Mouse (Mus musculus) heart, embryonic 15.5 days (tissue): ENCODE measurements around the gene Cox5a. TPM values are rescaled to one million over a fixed set of nuclear protein-coding genes. Genes with fewer than 3 reads are reported as not detected.

Experiments used
- ATAC-seq: fragments of 200-750 bp; cut with Nextera tagmentation; replicated peaks from 2 replicates; pipeline ENCODE4 v1.8.0; 2017; ENCODE audit warnings: low read depth, moderate TSS enrichment; ENCODE audit not compliant: insufficient number of reproducible peaks, insufficient read depth, low FRiP score
- H3K27ac ChIP-seq: fragments of 300-500 bp; sonication (generic); 2 replicates; pipeline ENCODE4 v1.5.1; 2015; ENCODE audit warnings: mild to moderate bottlenecking, inconsistent platforms
- H3K27me3 ChIP-seq: fragments of 300-500 bp; sonication (generic); 2 replicates; pipeline ENCODE4 v1.6.1; 2015; ENCODE audit warnings: inconsistent platforms
- H3K36me3 ChIP-seq: fragments of 300-500 bp; sonication (generic); 2 replicates; pipeline ENCODE4 v1.6.1; 2015; ENCODE audit warnings: mild to moderate bottlenecking, inconsistent platforms
- H3K4me1 ChIP-seq: fragments of 300-500 bp; sonication (generic); replicated peaks from 2 replicates; pipeline ENCODE4 v1.6.1; 2015; ENCODE audit warnings: inconsistent platforms
- H3K4me2 ChIP-seq: fragments of 300-500 bp; sonication (generic); 2 replicates; pipeline ENCODE4 v1.6.1; 2015; ENCODE audit warnings: inconsistent platforms, mild to moderate bottlenecking, moderate library complexity
- H3K4me3 ChIP-seq: fragments of 300-500 bp; sonication (generic); 2 replicates; pipeline ENCODE4 v1.5.1; 2015; ENCODE audit warnings: mild to moderate bottlenecking, inconsistent platforms
- H3K9ac ChIP-seq: fragments of 300-500 bp; sonication (generic); 2 replicates; pipeline ENCODE4 v1.6.1; 2015; ENCODE audit warnings: mild to moderate bottlenecking, inconsistent platforms
- H3K9me3 ChIP-seq: fragments of 300-500 bp; sonication (generic); replicated peaks from 2 replicates; pipeline ENCODE4 v1.6.1; 2016; ENCODE audit warnings: inconsistent platforms
- WGBS: fragments of 180-500 bp; shearing (Covaris S2); methylation state at CpG from one replicate; pipeline ENCODE4 v1.1.7; 2015; ENCODE audit warnings: mixed read lengths; 5-methylcytosine and 5-hydroxymethylcytosine counted together
- polyA plus RNA-seq: library from polyadenylated mRNA; unstranded; fragments of >200 nt; fragmentation: Nextera tagmentation; extraction: Ambion mirVana; gene quantifications from 2 replicates; pipeline ENCODE4 v1.2.1, GENCODE M21; 2015

The Cox5a gene
- polyA plus RNA-seq, 1 experiment from 2014 or later, result 1,820 TPM

DNA sequence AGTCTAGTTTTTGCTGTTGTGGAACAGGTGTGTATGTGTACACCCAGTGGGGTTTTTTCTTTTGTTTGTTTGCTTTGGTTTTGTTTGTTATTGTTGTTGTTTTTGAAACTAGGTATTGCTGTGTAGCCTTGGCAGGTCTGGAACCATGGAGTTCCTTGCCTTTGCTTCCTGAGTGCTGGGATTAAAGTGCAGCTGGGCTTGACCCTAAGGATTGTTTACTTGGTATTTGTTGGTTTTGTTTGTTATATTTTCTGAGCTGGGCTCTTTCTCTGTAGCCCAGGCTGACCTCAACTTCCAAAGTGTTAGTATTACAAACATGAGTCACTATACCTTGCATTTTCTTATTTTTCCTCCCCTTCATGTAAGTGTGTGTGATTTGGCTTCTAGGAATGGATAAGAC lies 5.4 kb downstream of the Cox5a start:
- Histone ChIP-seq H3K9me3 (no peaks in the 10 kb centered on the region), H3K4me2 (no peak overlapping the region), H3K4me1 (peaks cover 36% of the 10 kb centered on the region), H3K9ac (no peak overlapping the region), H3K27ac (no peak overlapping the region), H3K36me3 (peaks cover 27% of the 10 kb centered on the region), H3K4me3 (no peak overlapping the region), H3K27me3 (no peaks in the 10 kb centered on the region)
- no peak for ATAC-seq

DNA sequence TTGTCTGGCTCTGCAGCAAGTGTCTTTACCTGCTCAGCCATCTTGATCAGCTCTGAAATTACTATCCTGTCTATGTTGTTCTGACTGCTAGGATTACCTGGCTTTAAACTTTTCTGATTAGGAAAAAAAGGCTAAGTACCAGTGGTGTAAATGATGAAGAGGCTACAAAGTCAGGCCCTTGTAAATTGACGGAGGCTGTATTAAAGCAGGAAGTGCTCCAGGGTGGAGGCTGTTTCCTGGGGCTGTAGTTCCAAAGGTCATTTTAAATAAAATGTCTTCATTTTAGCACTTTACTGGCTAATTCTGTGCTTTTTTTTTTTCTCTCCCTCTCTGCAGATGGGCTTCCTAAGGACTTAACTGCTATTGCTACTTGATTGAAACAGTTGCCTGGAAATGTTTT lies 10.9 kb downstream of the Cox5a start:
- no peak for ATAC-seq
- Histone ChIP-seq H3K4me2 (no peak overlapping the region), H3K4me3 (no peak overlapping the region), H3K4me1 (peaks cover 4% of the 10 kb centered on the region), H3K9ac (no peak overlapping the region), H3K27ac (no peak overlapping the region), H3K27me3 (no peaks in the 10 kb centered on the region), H3K36me3 (peaks cover 54% of the 10 kb centered on the region), H3K9me3 (no peaks in the 10 kb centered on the region)
- 80% methylated on average over 1 of the region's 1 CpGs for WGBS

DNA sequence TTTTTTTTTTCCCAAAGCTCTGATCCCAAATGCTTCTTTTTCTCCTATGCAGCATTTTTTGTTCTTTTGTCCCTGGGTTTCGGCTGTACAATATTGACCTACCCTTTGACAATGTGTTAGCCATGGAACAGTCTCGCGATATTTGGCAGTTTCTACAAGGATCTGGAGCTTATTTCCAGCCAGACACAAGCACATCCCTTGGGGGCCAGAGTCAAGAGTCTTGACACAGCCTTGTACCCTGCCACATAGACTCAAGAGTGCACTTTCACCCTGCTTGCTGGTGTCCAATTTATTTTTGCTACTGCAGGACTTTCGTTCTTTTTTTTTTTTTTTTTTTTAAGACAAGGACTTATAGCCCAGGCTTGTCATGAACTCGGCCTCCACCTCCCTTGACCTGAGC lies 15.3 kb downstream of the Cox5a start:
- Histone ChIP-seq H3K4me2 (peak overlapping the region; percentile 76), H3K27ac (no peak overlapping the region), H3K4me1 (peaks cover 16% of the 10 kb centered on the region), H3K27me3 (no peaks in the 10 kb centered on the region), H3K4me3 (peak overlapping the region; percentile 75; the same call in 1 of the 2 replicates), H3K9me3 (no peaks in the 10 kb centered on the region), H3K9ac (no peak overlapping the region), H3K36me3 (peaks cover 43% of the 10 kb centered on the region)
- WGBS, result 80% methylated on average over 5 of the region's 5 CpGs
- ATAC-seq, result no peak

DNA sequence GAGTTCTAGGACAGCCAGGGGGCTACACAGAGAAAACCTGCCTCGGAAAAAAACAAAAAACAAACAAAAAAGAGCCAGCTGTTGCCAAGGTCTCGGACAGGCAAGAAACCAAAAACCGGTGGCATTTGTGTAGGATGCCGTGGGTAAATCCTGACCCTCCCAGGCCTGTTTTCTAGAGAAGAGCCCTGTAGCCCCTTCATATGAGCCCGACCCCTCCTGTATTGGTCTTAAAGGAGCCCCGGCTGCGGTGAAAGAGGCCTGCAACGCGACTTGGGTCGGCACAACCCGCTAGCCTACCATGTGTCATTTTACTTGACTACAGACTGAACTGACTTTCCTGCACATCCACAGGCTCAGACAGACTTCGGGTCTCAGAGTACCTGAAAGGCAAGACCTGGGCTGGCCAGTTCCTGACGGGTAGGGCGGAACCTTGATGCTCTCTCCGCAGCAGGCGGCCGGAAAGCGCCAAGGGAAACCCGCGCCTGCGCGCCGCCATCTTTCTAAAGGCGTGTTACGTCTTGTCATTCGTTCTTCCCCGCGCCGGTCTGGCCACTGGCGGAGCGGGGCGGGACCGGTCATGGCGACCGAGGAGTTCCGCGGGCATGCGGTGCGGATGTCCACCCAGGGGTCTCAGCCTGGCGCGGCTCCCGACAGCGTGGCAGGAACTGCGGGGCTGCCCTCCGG lies 16.1 kb downstream of the Cox5a start, which contains the start of gene Fam219b:
Gene Fam219b, plus strand, starts transcription at position 485 of the 684 bp plus-strand sequence.
- Histone ChIP-seq H3K9me3 (no peaks in the 10 kb centered on the region), H3K4me1 (peaks cover 16% of the 10 kb centered on the region), H3K9ac (peak within 1 kb of the TSS; percentile 80), H3K4me2 (peak within 1 kb of the TSS; percentile 76), H3K27me3 (no peaks in the 10 kb centered on the region), H3K36me3 (peaks cover 38% of the 10 kb centered on the region), H3K27ac (peak within 1 kb of the TSS; percentile 81), H3K4me3 (peak within 1 kb of the TSS; percentile 75)
- 2% methylated on average over 45 of the region's 45 CpGs for WGBS
- peak; percentile 89 for ATAC-seq

DNA sequence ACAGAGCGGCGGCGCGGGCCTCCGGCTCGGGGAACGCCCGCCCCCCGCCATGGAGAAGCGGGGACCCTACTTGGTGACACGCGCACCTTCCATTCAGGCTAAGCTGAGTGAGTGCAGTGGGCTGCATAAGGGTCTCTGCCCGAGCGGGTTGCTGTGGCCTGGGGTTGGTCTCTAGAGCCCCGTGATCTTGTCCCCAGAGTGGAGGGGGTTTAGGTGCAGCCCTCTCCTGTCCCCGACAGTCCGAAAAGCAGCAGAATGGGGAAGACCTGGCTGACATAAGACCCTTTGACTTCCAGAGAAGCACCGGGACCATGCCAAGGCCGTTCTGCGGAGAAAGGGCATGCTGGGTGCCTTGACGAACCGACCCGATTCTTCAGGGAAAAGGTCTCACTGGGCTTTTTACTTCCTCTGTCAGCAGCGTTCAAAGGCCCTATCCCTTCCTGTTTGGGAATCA lies 16.7 kb downstream of the Cox5a start:
- ATAC-seq, result peak; percentile 7; the same call in 1 of the 2 replicates
- under 1% methylated on average over 24 of the region's 24 CpGs for WGBS
- Histone ChIP-seq H3K36me3 (peaks cover 38% of the 10 kb centered on the region), H3K9me3 (no peaks in the 10 kb centered on the region), H3K4me3 (peak overlapping the region; percentile 75), H3K4me2 (peak overlapping the region; percentile 76), H3K9ac (peak overlapping the region; percentile 80), H3K27me3 (no peaks in the 10 kb centered on the region), H3K27ac (peak overlapping the region; percentile 81), H3K4me1 (peaks cover 16% of the 10 kb centered on the region)

DNA sequence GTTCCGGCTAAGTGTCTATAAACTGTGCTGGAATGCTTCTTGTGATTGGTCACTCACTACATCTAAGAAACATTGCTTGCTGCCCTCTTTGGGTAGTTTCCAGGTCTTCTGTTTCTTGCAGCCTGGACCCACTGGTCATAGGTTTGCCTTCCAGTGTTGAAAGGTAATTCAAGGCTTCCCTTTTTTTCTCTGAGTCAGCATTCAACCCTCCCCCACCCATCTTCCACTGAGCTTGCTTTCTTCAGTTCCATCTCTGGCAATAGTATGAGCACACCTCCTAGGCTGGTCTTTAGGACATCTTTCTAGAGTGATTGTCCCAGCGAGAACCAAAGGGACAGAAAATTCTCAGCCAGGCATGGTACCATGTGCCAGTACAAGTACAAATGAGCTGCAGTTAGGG lies 18.5 kb downstream of the Cox5a start:
- no peak for ATAC-seq
- WGBS, result 85% methylated on average over 2 of the region's 2 CpGs
- H3K36me3 ChIP-seq, result peaks cover 46% of the 10 kb centered on the region
- H3K9me3 ChIP-seq, result no peaks in the 10 kb centered on the region
- H3K9ac ChIP-seq, result no peak overlapping the region
- H3K4me3 ChIP-seq, result no peak overlapping the region
- H3K4me1 ChIP-seq, result peaks cover 16% of the 10 kb centered on the region
- no peaks in the 10 kb centered on the region for H3K27me3 ChIP-seq
- H3K4me2 ChIP-seq, result no peak overlapping the region
- no peak overlapping the region for H3K27ac ChIP-seq

DNA sequence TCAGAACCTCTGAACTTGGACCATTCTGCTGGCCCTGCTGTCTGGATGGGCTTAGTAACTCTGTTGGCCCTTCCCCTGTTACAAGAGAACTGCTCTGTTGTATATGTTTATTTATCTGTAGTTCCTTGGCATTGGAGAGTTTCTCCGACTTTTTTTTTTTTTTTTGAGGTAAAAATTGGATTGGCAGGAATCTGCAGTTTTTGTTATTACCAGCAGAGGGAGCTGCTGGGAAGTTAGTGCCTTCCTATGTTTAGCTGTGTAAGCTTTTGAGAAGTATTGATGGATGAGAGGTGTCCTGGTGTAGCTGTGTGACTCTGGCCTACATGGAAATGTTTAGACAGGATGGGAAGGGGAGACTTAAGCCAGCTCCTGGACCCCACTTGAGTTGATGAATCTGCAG lies 20.2 kb downstream of the Cox5a start:
- ATAC-seq, result no peak
- H3K36me3 ChIP-seq, result peaks cover 59% of the 10 kb centered on the region
- H3K9me3 ChIP-seq, result no peaks in the 10 kb centered on the region

DNA sequence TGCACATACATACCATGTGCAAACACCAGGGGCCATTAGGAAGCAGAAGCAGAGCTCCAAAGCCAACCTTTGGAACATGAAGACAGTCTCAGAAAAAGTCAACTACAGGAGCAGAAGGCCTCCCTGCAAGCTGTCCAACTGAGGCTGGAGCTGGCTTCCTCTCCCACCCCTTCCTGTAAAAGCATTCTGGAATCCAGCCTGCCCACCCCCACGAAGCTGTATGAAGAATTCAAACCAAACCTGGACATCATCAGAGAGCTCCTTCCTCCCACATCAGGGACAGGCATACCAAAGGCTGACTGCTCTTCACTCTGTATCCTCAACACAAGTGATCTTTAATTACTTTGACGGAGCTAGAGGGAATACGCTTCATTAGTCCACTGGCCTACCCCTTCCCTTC lies 22.9 kb downstream of the Cox5a start:
- Histone ChIP-seq H3K4me1 (peaks cover 14% of the 10 kb centered on the region), H3K4me2 (no peak overlapping the region), H3K9me3 (no peaks in the 10 kb centered on the region), H3K36me3 (peaks cover 78% of the 10 kb centered on the region), H3K4me3 (no peak overlapping the region), H3K27me3 (no peaks in the 10 kb centered on the region), H3K27ac (no peak overlapping the region), H3K9ac (no peak overlapping the region)
- no peak for ATAC-seq
- WGBS, result 69% methylated on average over 3 of the region's 3 CpGs

More for the DNA sequence above, 20.2 kb downstream of the Cox5a start:
- Histone ChIP-seq H3K27ac (no peak overlapping the region), H3K27me3 (no peaks in the 10 kb centered on the region), H3K4me2 (no peak overlapping the region), H3K4me1 (peaks cover 16% of the 10 kb centered on the region), H3K4me3 (no peak overlapping the region), H3K9ac (no peak overlapping the region)
- WGBS, result 0% methylated on average over 1 of the region's 1 CpGs

DNA sequence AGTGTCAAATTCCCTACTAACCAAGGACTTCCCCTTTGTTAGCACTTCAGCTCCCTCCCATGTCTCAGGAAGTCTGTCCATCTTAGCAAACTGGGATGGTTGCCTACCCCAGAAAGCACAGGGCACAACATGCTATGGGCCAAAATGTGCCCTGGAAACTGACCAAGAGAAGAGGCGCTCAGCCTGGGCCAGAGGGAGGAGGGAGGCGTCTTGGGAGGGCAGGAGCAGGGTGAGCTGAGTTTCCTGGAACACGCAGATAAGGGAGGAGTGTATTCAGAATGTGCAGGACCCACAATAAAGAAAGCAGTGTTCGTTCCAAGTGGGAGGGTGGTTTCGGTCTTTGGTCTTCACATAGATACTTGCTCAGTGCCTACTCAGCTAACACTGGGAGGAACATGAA lies 26.2 kb downstream of the Cox5a start:
- Histone ChIP-seq H3K4me1 (peaks cover 38% of the 10 kb centered on the region), H3K9me3 (no peaks in the 10 kb centered on the region), H3K36me3 (peaks cover 70% of the 10 kb centered on the region), H3K27ac (0 out of 2 replicates have a peak overlapping the region, but pooled peaks have one; percentile 8), H3K4me2 (no peak overlapping the region), H3K4me3 (no peak overlapping the region), H3K9ac (no peak overlapping the region), H3K27me3 (no peaks in the 10 kb centered on the region)
- WGBS, result 64% methylated on average over 5 of the region's 5 CpGs
- ATAC-seq, result no peak; the same call in 1 of the 2 replicates

DNA sequence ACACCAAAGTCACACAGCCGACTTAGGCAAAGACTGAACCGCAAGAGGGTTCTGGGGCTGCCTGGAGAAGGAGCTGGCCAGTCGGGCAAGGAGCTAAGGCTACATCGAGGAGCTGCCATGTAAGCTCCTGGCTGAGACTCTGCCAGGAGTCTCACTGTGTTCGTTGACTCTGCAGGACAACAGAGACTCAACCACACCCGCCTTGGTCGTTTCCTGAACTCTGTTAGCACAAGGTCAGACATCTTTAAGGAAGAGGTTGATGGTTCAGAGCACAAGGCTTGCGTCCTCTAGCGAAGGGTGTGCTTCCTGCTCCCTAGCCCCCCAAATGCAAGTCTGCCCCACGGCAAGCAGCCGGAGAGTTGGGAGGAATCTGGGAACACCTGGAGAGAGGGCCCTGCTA lies 26.8 kb downstream of the Cox5a start:
- Histone ChIP-seq H3K9me3 (no peaks in the 10 kb centered on the region), H3K4me2 (no peak overlapping the region), H3K36me3 (peaks cover 64% of the 10 kb centered on the region), H3K4me1 (peaks cover 38% of the 10 kb centered on the region), H3K27me3 (no peaks in the 10 kb centered on the region), H3K27ac (no peak overlapping the region), H3K9ac (no peak overlapping the region), H3K4me3 (no peak overlapping the region)
- no peak for ATAC-seq
- 83% methylated on average over 11 of the region's 11 CpGs for WGBS

DNA sequence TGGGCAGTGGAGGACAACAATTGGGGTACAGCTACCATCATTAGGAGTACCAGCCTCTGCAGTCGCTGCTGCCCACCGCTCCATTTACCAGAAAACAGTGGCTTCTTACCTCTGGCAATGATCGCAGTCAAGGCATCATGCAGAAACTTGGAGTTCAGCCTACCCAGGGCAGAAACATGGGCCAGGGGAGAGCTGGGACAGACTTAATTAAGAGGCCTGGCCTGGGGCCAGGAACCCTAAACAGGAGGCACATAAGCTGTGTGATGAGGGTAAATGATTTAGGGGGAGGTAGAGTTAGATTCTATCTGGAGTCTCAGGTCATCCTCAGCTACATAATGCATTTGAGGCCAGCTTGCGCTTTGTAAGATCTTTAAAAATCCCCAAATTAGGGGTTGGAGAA lies 28.1 kb downstream of the Cox5a start:
- no peak overlapping the region for H3K9ac ChIP-seq
- H3K27ac ChIP-seq, result peak overlapping the region; percentile 88

More for the DNA sequence above, 28.1 kb downstream of the Cox5a start:
- Histone ChIP-seq H3K27me3 (no peaks in the 10 kb centered on the region), H3K4me1 (peaks cover 38% of the 10 kb centered on the region), H3K9me3 (no peaks in the 10 kb centered on the region), H3K4me3 (no peak overlapping the region), H3K36me3 (peaks cover 51% of the 10 kb centered on the region), H3K4me2 (no peak overlapping the region)
- no peak for ATAC-seq
- 87% methylated on average over 4 of the region's 4 CpGs for WGBS
